Mouse (Mus musculus): ENCODE data around the gene Ndfip2. TPM values are rescaled to one million over a fixed set of nuclear protein-coding genes. Genes with fewer than 3 reads are reported as not detected.

The Ndfip2 gene
- 102 and 151 TPM in 2 replicates for polyA plus RNA-seq (2012; rRNA removed; ENCODE audit: low replicate concordance)

GRCm38 (mm10) chr14:105258379-105259034, at the start of gene Ndfip2:
Gene Ndfip2, plus strand, starts transcription at chr14:105258573.

Other genes starting within 250 kb of the Ndfip2 start
- gene Rbm26, start 81.2 kb upstream of the Ndfip2 start, polyA plus RNA-seq (2012; rRNA removed; ENCODE audit: low replicate concordance): 3.5 and 5.4 TPM in 2 replicates

All from duodenum, adult 2 months (tissue).